Mouse (Mus musculus) myocyte (in vitro differentiated cells): Measurements from ENCODE around the gene Hydin.

ENCODE experiments used
- CEBPB ChIP-seq: IDR thresholded peaks from 2 replicates; pipeline ENCODE4 v1.6.1; 2011; ENCODE audit warnings: mild to moderate bottlenecking, moderate library complexity; ENCODE audit not compliant: poor library complexity, insufficient read depth, severe bottlenecking
- E2F4 ChIP-seq: IDR thresholded peaks from one replicate; pipeline ENCODE4 v1.6.1; 2011; ENCODE audit warnings: mild to moderate bottlenecking, control low read depth, moderate library complexity; ENCODE audit not compliant: insufficient read depth
- MAX ChIP-seq: IDR thresholded peaks from one replicate; pipeline ENCODE4 v1.6.1; 2011; ENCODE audit warnings: low read depth, mild to moderate bottlenecking, control low read depth
- MYOD1 ChIP-seq, 3 experiments: IDR thresholded peaks; one replicate each; pipeline ENCODE4 v1.6.1; 2011; ENCODE audit warnings: control low read depth in 2 of 3, low read depth in 2 of 3, mild to moderate bottlenecking in 2 of 3, moderate library complexity in 1 of 3; ENCODE audit not compliant: insufficient read length in 2 of 3, control insufficient read depth in 1 of 3
- MYOG ChIP-seq, 3 experiments: IDR thresholded peaks; one replicate each; pipeline ENCODE4 v1.6.1; 2011; ENCODE audit warnings: control low read depth in 2 of 3, low read depth in 2 of 3, mild to moderate bottlenecking in 2 of 3; ENCODE audit not compliant: insufficient read length in 2 of 3, control insufficient read depth in 1 of 3, insufficient read depth in 1 of 3
- POLR2A ChIP-seq: IDR thresholded peaks from one replicate; pipeline ENCODE4 v1.6.1; 2011; ENCODE audit warnings: low read depth, mild to moderate bottlenecking, control low read depth, moderate library complexity; ENCODE audit not compliant: insufficient read length
- SRF ChIP-seq: IDR thresholded peaks from one replicate; pipeline ENCODE4 v1.6.1; 2011; ENCODE audit warnings: low read depth; ENCODE audit not compliant: control insufficient read depth, insufficient read length
- TCF12 ChIP-seq: IDR thresholded peaks from one replicate; pipeline ENCODE4 v1.6.1; 2011; ENCODE audit warnings: mild to moderate bottlenecking, control low read depth; ENCODE audit not compliant: poor library complexity, insufficient read depth, severe bottlenecking
- USF1 ChIP-seq: IDR thresholded peaks from one replicate; pipeline ENCODE4 v1.6.1; 2011; ENCODE audit warnings: low read depth, mild to moderate bottlenecking, control low read depth, moderate library complexity

- TF ChIP-seq USF1 = no peak
- TF ChIP-seq POLR2A = no peak
- TF ChIP-seq MAX = no peak
- TF ChIP-seq TCF12 = no peak
- TF ChIP-seq SRF = no peak
- TF ChIP-seq MYOD1 (IDR thresholded peaks at IDR 0.05; ENCODE audit: control insufficient read depth in 1 of 3, insufficient read length in 2 of 3, low read depth in 2 of 3) = no peak
- TF ChIP-seq MYOG (IDR thresholded peaks at IDR 0.05; ENCODE audit: control insufficient read depth in 1 of 3, insufficient read depth in 1 of 3, insufficient read length in 2 of 3, low read depth in 2 of 3) = no peak
- TF ChIP-seq E2F4 = no peak
- no peak for TF ChIP-seq CEBPB
Measured at GRCm38 (mm10) chr8:110631201-110631600, 364.4 kb downstream of the Hydin start.
